Mouse (Mus musculus) megakaryocyte, embryonic 14.5 days (primary cell): Measurements from ENCODE around the gene Mfsd4b3.

Experiments used
- FLI1 ChIP-seq: IDR thresholded peaks from 2 replicates; pipeline ENCODE4 v1.6.1; 2012; ENCODE audit warnings: low read length, inconsistent platforms, mixed read lengths
- GATA1 ChIP-seq: IDR thresholded peaks from 3 replicates; pipeline ENCODE4 v1.6.1; 2012; ENCODE audit warnings: mixed read lengths, low read length, inconsistent platforms, borderline replicate concordance

GRCm38 (mm10) chr10:39906799-39907658 lies 52.9 kb downstream of the Mfsd4b3 start:
- TF ChIP-seq GATA1 (no peak), FLI1 (no peak)
